Mouse (Mus musculus): ENCODE data around the gene Nfix.

Nfix gene

GRCm38 (mm10) chr8:84722850-84723570 is 77.1 kb downstream of the Nfix start, which contains the start of gene G430095P16Rik:
TSS of gene G430095P16Rik (plus strand) at chr8:84723007.
- in situ Hi-C loops (cut with MboI, MseI) = no loop called here

- in situ Hi-C loops (cut with MboI, MseI) = no loop called here
These were observed 77.7 kb downstream of the Nfix start for GRCm38 (mm10) chr8:84722530-84722849.

GRCm38 (mm10) chr8:84718959-84719690 is 81.0 kb downstream of the Nfix start:
- in situ Hi-C loops (cut with MboI, MseI) = no loop called here

GRCm38 (mm10) chr8:84718476-84718875 is 81.7 kb downstream of the Nfix start:
- in situ Hi-C loops (cut with MboI, MseI) = no loop called here

- in situ Hi-C loops (cut with MboI, MseI) = no loop called here
These were observed 83.4 kb downstream of the Nfix start for GRCm38 (mm10) chr8:84716790-84717189.

- in situ Hi-C loops (cut with MboI, MseI) = no loop called here
These were observed 84.2 kb downstream of the Nfix start for GRCm38 (mm10) chr8:84715893-84716468.

- in situ Hi-C loops (cut with MboI, MseI) = no loop called here
These were observed 86.0 kb downstream of the Nfix start for GRCm38 (mm10) chr8:84714161-84714560.

GRCm38 (mm10) chr8:84713381-84713780 is 86.8 kb downstream of the Nfix start:
- in situ Hi-C loops (cut with MboI, MseI) = no loop called here

GRCm38 (mm10) chr8:84712759-84713120 is 87.4 kb downstream of the Nfix start:
- in situ Hi-C loops (cut with MboI, MseI) = no loop called here

GRCm38 (mm10) chr8:84711933-84712758 is 88.0 kb downstream of the Nfix start:
- in situ Hi-C loops (cut with MboI, MseI) = no loop called here

GRCm38 (mm10) chr8:84711312-84711711 is 88.8 kb downstream of the Nfix start:
- in situ Hi-C loops (cut with MboI, MseI) = no loop called here

GRCm38 (mm10) chr8:84709931-84710330 is 90.2 kb downstream of the Nfix start:
- in situ Hi-C loops (cut with MboI, MseI) = no loop called here

- in situ Hi-C loops (cut with MboI, MseI) = no loop called here
These were observed 91.2 kb downstream of the Nfix start for GRCm38 (mm10) chr8:84708774-84709475.

- in situ Hi-C loops (cut with MboI, MseI) = no loop called here
These were observed 92.0 kb downstream of the Nfix start for GRCm38 (mm10) chr8:84708071-84708541.

- in situ Hi-C loops (cut with MboI, MseI) = no loop called here
These were observed 92.8 kb downstream of the Nfix start for GRCm38 (mm10) chr8:84707267-84707883.

GRCm38 (mm10) chr8:84706610-84707266 is 93.4 kb downstream of the Nfix start:
- in situ Hi-C loops (cut with MboI, MseI) = no loop called here

GRCm38 (mm10) chr8:84705960-84706359 is 94.2 kb downstream of the Nfix start:
- in situ Hi-C loops (cut with MboI, MseI) = no loop called here

- in situ Hi-C loops (cut with MboI, MseI) = no loop called here
These were observed 95.0 kb downstream of the Nfix start for GRCm38 (mm10) chr8:84704867-84705831.

GRCm38 (mm10) chr8:84704356-84704755 is 95.8 kb downstream of the Nfix start:
- in situ Hi-C loops (cut with MboI, MseI) = no loop called here
